Mouse (Mus musculus) midbrain, embryonic 14.5 days (tissue): Measurements from ENCODE around the gene Usp5. TPM values are rescaled to one million over a fixed set of nuclear protein-coding genes. Genes with fewer than 3 reads are reported as not detected.

Experiments used
- ATAC-seq: fragments of 200-750 bp; cut with Nextera tagmentation; 2 replicates; pipeline ENCODE4 v1.8.0; 2017; ENCODE audit warnings: moderate number of reproducible peaks, moderate library complexity; ENCODE audit not compliant: low FRiP score, low TSS enrichment
- DNase-seq: peaks from one replicate; pipeline ENCODE4 v3.0.0-alpha.2; 2015
- H3K27ac ChIP-seq: fragments of 300-500 bp; sonication (generic); replicated peaks from 2 replicates; pipeline ENCODE4 v1.5.1; 2014; ENCODE audit warnings: mild to moderate bottlenecking, low read depth, low read length, moderate library complexity
- H3K27me3 ChIP-seq: fragments of 300-500 bp; sonication (generic); 2 replicates; pipeline ENCODE4 v1.6.1; 2014; ENCODE audit warnings: low read length, control low read depth, mixed read lengths; ENCODE audit not compliant: control insufficient read depth, insufficient read depth
- H3K36me3 ChIP-seq: fragments of 300-500 bp; sonication (generic); 2 replicates; pipeline ENCODE4 v1.6.1; 2014; ENCODE audit warnings: low read length, control low read depth; ENCODE audit not compliant: control insufficient read depth, insufficient read depth
- H3K4me1 ChIP-seq: fragments of 300-500 bp; sonication (generic); 2 replicates; pipeline ENCODE4 v1.6.1; 2014; ENCODE audit warnings: mild to moderate bottlenecking, antibody characterized with exemption, low read length, control low read depth; ENCODE audit not compliant: control insufficient read depth, insufficient read depth
- H3K4me2 ChIP-seq: fragments of 300-500 bp; sonication (generic); 2 replicates; pipeline ENCODE4 v1.6.1; 2014; ENCODE audit warnings: mild to moderate bottlenecking, low read length, moderate library complexity
- H3K4me3 ChIP-seq: fragments of 300-500 bp; sonication (generic); replicated peaks from 2 replicates; pipeline ENCODE4 v1.5.1; 2014; ENCODE audit warnings: low read depth, low read length
- H3K9ac ChIP-seq: fragments of 300-500 bp; sonication (generic); replicated peaks from 2 replicates; pipeline ENCODE4 v1.6.1; 2014; ENCODE audit warnings: mild to moderate bottlenecking, low read length, moderate library complexity
- H3K9me3 ChIP-seq: fragments of 300-500 bp; sonication (generic); 2 replicates; pipeline ENCODE4 v1.6.1; 2016; ENCODE audit warnings: low read length, control low read depth, mixed read lengths; ENCODE audit not compliant: control insufficient read depth
- WGBS: fragments of 180-500 bp; shearing (Covaris S2); extraction: QIAGEN DNeasy Blood & Tissue Kit; methylation state at CpG from one replicate; pipeline ENCODE4 v1.1.7; 2014; 5-methylcytosine and 5-hydroxymethylcytosine counted together
- polyA plus RNA-seq: library from polyadenylated mRNA; unstranded; fragments of >200 nt; fragmentation: Nextera tagmentation; extraction: Ambion mirVana; gene quantifications from 2 replicates; pipeline ENCODE4 v1.2.1, GENCODE M21; 2014

Gene Usp5
- polyA plus RNA-seq, 1 experiment from 2014 or later: 184 TPM

DNA sequence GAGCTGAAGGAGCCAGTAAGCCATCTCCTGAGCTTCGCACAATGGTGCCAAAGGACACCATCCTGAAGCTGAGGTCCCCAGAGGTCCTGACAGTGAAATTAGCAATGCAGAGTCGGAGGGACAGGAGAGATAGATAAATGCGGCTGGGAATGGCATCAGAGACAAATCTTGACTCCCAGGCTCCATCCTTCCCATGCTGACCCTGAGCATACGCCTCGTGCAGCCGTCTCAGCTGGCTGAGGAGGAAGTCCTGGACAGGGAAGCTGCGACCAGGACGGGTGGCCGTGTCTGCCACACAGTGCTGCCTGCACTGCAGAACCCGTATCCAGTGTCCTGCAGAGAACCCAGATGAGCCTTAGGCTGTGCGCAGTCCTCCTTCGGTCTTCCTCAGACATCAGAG lies 25.4 kb upstream of the Usp5 start:
- Histone ChIP-seq H3K27ac (no peak overlapping the region), H3K9me3 (no peaks in the 10 kb centered on the region), H3K27me3 (no peaks in the 10 kb centered on the region), H3K4me1 (peaks cover 12% of the 10 kb centered on the region), H3K36me3 (peaks cover 18% of the 10 kb centered on the region; the same call in 1 of the 2 replicates), H3K4me2 (no peak overlapping the region), H3K4me3 (no peak overlapping the region), H3K9ac (no peak overlapping the region)
- 77% methylated on average over 12 of the region's 12 CpGs for WGBS
- ATAC-seq (no peak), DNase-seq (no peak)

DNA sequence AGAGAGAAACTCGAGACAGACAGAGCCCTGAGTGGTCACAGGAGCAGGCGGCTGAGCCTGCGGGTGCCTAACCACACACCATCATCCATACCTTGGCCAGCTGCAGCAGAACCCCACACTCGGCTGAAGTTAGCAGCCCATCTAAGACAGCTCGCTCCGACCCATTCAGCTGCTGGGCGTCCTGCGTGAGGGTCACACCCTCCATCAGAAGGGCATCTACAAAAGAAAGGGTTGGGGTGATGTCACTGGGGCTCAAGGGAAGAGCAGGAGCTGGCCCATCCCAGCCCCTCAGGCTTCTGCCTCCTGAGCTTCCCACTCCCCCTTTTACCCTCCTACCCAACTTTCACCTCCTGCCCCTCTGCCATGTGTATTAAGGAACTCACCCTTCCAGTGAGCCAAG lies 21.3 kb upstream of the Usp5 start:
- no peak overlapping the region for H3K27ac ChIP-seq
- no peaks in the 10 kb centered on the region for H3K9me3 ChIP-seq
- 60% methylated on average over 8 of the region's 8 CpGs for WGBS
- H3K4me3 ChIP-seq: no peak overlapping the region
- peaks cover 15% of the 10 kb centered on the region for H3K36me3 ChIP-seq
- DNase-seq: no peak
- ATAC-seq: no peak
- no peak overlapping the region for H3K9ac ChIP-seq
- no peaks in the 10 kb centered on the region; the same call in 1 of the 2 replicates for H3K4me1 ChIP-seq
- H3K27me3 ChIP-seq: no peaks in the 10 kb centered on the region
- no peak overlapping the region for H3K4me2 ChIP-seq

DNA sequence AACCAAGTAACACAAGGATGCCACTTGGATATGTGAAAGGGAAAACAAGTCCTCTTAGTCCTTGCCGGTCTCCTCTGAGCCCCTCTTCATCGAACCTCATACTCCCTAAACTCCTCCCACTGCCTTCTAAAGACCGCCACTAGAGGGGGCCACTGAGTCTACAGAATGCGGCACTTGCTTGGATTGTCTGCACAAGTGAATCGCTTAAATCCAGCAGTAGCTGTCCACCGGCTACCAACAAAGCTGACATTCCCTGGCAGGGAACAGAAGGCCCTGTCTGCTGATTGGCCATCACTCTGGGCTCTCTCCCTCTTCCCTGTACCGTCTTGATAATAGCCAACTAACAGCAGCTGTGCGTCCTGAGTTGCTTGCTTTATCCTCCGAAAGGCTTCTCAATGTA lies 18.0 kb upstream of the Usp5 start:
- peak; percentile 97 for DNase-seq
- H3K9ac ChIP-seq: no peak overlapping the region

DNA sequence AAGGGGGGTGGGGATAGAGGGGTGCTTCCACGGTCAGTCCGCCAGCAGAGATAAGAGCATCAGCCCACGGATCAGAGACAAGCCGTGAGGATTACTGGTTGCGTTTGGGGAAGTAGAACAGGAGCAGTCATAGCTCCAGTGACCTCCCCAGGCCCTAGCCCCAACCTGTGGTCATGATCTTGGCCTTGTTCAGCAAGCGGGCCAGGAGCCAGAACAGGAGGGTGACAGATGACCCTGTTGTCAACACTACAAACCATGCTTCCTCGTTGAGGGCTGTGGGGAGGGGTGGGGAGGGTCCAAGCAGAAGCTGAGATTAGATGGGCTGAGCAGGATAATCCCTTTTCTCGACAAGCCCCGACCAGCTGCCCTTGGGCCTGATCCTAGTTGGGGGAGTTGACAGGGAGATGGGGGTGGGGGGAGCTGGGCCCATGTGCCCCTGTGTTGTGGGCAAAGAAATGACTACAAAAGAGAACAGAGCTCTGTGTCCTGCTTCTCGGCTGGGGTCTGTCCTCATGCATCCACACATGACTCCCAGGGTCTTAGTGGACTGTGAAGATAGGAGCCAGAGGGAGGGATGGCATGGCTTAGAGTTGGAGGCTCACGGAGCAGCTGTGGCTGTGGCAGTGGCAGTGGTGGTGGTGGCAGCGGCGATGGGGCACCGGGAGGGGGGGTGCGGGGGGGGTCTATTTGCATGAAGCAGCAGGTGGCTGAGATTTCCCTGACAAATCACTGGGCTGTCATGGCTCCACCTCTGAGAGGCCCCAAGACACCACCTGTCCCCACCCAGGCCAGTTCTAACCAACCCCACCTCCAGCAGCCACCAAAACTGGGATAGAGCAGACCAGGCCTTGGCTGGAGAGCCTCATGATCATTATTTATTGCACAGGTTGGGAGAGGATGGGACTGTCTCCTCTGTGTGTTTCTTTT lies 11.2 kb upstream of the Usp5 start, which contains the start of gene Gnb3:
TSS of gene Gnb3 (minus strand) at position 35 of the 927 bp plus-strand sequence.
- H3K27me3 ChIP-seq: no peaks in the 10 kb centered on the region
- H3K9ac ChIP-seq: 0 out of 2 replicates have a peak within 1 kb of the TSS, but pooled peaks have one; percentile 23
- H3K4me2 ChIP-seq: peak within 1 kb of the TSS; percentile 30
- 9% methylated on average over 15 of the region's 15 CpGs for WGBS
- H3K36me3 ChIP-seq: peaks cover 12% of the 10 kb centered on the region; the same call in 1 of the 2 replicates
- H3K4me1 ChIP-seq: peaks cover 17% of the 10 kb centered on the region
- peak within 1 kb of the TSS; percentile 62 for H3K27ac ChIP-seq
- no peaks in the 10 kb centered on the region for H3K9me3 ChIP-seq
- DNase-seq: peak; percentile 50
- H3K4me3 ChIP-seq: no peak within 1 kb of the TSS
- peak; percentile 69 for ATAC-seq

More for the DNA sequence above, 18.0 kb upstream of the Usp5 start:
- Histone ChIP-seq H3K27ac (peak overlapping the region; percentile 63), H3K4me1 (no peaks in the 10 kb centered on the region), H3K4me2 (0 out of 2 replicates have a peak overlapping the region, but pooled peaks have one; percentile 14), H3K27me3 (no peaks in the 10 kb centered on the region), H3K36me3 (peaks cover 21% of the 10 kb centered on the region), H3K4me3 (no peak overlapping the region), H3K9me3 (no peaks in the 10 kb centered on the region)
- WGBS: 3% methylated on average over 9 of the region's 9 CpGs
- peak; percentile 84 for ATAC-seq

DNA sequence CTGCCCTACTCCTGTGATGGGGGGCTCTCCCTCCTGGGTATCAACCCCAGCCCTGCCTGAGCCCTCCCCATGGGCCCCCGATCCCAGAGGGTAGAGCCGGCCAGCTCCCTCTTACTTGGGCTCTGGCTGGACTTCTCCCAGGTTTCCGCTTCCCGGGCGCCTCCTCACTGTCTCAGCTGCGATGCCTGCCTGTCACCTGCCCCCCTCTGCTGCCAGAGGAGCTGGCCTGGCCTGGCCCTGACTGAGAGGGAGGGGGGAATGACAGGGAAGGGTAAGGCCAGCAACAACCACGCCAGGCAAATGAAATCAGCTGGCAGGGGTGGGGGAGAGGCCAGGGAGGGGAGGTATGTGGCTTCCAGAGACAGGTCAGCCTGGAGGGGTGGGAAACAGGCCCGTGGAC lies 10.5 kb upstream of the Usp5 start:
- DNase-seq: peak; percentile 20
- Histone ChIP-seq H3K36me3 (peaks cover 7% of the 10 kb centered on the region; the same call in 1 of the 2 replicates), H3K4me2 (peak overlapping the region; percentile 30), H3K4me3 (no peak overlapping the region), H3K9ac (0 out of 2 replicates have a peak overlapping the region, but pooled peaks have one; percentile 23), H3K9me3 (no peaks in the 10 kb centered on the region), H3K4me1 (peaks cover 17% of the 10 kb centered on the region), H3K27ac (peak overlapping the region; percentile 62), H3K27me3 (no peaks in the 10 kb centered on the region)
- 0 out of 2 replicates have a peak, but pooled peaks have one; percentile 37 for ATAC-seq
- 7% methylated on average over 8 of the region's 8 CpGs for WGBS

DNA sequence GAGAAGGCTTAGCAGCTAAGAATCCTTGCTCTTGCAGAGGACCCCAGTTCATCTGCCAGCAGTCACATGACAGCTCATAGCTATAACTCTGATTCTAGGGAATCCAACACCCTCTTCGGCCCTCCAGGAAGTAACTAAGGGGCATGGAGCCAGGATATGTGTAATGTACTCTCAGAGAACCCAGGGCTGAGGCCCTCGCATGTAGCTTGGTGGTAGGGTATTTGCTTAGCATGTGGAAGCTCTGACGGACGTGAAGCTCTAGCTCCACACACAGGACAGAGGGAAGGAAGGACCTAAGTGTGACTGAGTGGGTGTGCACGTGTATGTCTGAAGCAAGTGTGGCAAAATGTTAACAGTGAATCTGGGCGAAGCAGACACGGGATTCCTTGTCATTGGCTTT lies 7.1 kb upstream of the Usp5 start:
- H3K27ac ChIP-seq: no peak overlapping the region
- no peak for ATAC-seq
- no peaks in the 10 kb centered on the region; the same call in 1 of the 2 replicates for H3K36me3 ChIP-seq
- no peak for DNase-seq
- H3K4me2 ChIP-seq: no peak overlapping the region
- peaks cover 17% of the 10 kb centered on the region for H3K4me1 ChIP-seq
- 84% methylated on average over 7 of the region's 7 CpGs for WGBS
- H3K27me3 ChIP-seq: no peaks in the 10 kb centered on the region
- no peaks in the 10 kb centered on the region for H3K9me3 ChIP-seq
- no peak overlapping the region for H3K4me3 ChIP-seq
- no peak overlapping the region for H3K9ac ChIP-seq

DNA sequence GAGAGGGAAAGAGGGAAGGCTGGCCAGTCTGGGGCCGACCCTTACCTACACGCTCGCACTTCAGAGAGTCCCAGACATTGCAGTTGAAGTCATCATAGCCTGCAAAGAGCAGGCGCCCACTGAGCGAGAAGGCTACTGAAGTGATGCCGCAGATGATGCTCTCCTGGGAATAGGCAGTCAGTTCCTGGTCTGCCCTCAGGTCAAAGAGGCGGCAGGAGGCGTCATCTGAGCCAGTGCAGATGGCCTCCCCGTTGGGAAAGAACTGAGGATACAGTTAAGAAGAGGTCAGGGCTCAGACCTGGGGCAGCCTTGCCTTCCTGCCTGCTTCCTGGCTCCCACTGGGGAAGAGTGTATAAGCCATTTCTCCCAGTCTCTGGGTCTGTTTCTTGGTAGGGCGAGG lies 6.2 kb upstream of the Usp5 start:
- Histone ChIP-seq H3K4me1 (peaks cover 14% of the 10 kb centered on the region), H3K4me2 (no peak overlapping the region), H3K9me3 (no peaks in the 10 kb centered on the region), H3K4me3 (no peak overlapping the region), H3K9ac (no peak overlapping the region), H3K27me3 (no peaks in the 10 kb centered on the region), H3K27ac (no peak overlapping the region), H3K36me3 (no peaks in the 10 kb centered on the region)
- ATAC-seq: no peak
- no peak for DNase-seq
- WGBS: 68% methylated on average over 10 of the region's 10 CpGs

DNA sequence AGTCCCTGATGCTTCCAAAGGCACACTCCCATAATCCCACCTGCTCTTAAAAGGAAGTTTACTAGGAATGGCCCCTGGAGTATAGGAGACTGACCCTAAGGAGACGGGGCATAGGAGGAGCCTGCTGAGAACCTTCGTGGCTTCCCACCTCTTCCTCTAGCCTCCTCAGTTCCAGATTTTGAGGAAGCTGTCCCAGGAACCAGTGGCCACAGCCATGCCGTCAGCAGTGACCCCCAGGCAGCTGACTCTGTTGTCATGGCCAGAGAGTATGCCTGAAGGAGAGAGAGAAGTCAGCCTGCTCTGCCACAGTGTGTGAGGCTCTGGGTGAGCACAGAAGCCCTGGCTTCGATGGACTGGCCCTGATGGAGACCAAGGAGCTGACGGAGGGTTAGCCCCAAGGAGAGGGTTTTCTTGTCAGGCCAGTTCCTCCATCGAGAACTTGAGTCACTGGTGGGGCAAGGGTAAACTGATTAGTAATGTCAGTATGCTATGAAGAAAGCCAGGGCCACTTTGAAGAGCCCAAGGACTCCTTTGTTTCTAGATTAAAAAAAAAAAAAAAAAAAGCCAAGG lies 5.3 kb upstream of the Usp5 start:
- Histone ChIP-seq H3K4me2 (no peak overlapping the region), H3K9ac (no peak overlapping the region), H3K4me1 (peaks cover 9% of the 10 kb centered on the region), H3K27ac (no peak overlapping the region), H3K4me3 (no peak overlapping the region), H3K36me3 (no peaks in the 10 kb centered on the region), H3K9me3 (no peaks in the 10 kb centered on the region), H3K27me3 (no peaks in the 10 kb centered on the region)
- ATAC-seq (no peak), DNase-seq (no peak)
- 83% methylated on average over 6 of the region's 6 CpGs for WGBS
